Mouse (Mus musculus) myocyte (in vitro differentiated cells): ENCODE measurements around the gene Farp1.

Experiments used
- CEBPB ChIP-seq: IDR thresholded peaks from 2 replicates; pipeline ENCODE4 v1.6.1; 2011; ENCODE audit warnings: mild to moderate bottlenecking, moderate library complexity; ENCODE audit not compliant: poor library complexity, insufficient read depth, severe bottlenecking
- E2F4 ChIP-seq: IDR thresholded peaks from one replicate; pipeline ENCODE4 v1.6.1; 2011; ENCODE audit warnings: mild to moderate bottlenecking, control low read depth, moderate library complexity; ENCODE audit not compliant: insufficient read depth
- MAX ChIP-seq: IDR thresholded peaks from one replicate; pipeline ENCODE4 v1.6.1; 2011; ENCODE audit warnings: low read depth, mild to moderate bottlenecking, control low read depth
- MYOD1 ChIP-seq, 3 experiments: IDR thresholded peaks; one replicate each; pipeline ENCODE4 v1.6.1; 2011; ENCODE audit warnings: control low read depth in 2 of 3, low read depth in 2 of 3, mild to moderate bottlenecking in 2 of 3, moderate library complexity in 1 of 3; ENCODE audit not compliant: insufficient read length in 2 of 3, control insufficient read depth in 1 of 3
- MYOG ChIP-seq, 3 experiments: IDR thresholded peaks; one replicate each; pipeline ENCODE4 v1.6.1; 2011; ENCODE audit warnings: control low read depth in 2 of 3, low read depth in 2 of 3, mild to moderate bottlenecking in 2 of 3; ENCODE audit not compliant: insufficient read length in 2 of 3, control insufficient read depth in 1 of 3, insufficient read depth in 1 of 3
- POLR2A ChIP-seq: IDR thresholded peaks from one replicate; pipeline ENCODE4 v1.6.1; 2011; ENCODE audit warnings: low read depth, mild to moderate bottlenecking, control low read depth, moderate library complexity; ENCODE audit not compliant: insufficient read length
- POLR2AphosphoS2 ChIP-seq: IDR thresholded peaks from one replicate; pipeline ENCODE4 v1.6.1; 2011; ENCODE audit warnings: low read depth, control low read depth; ENCODE audit not compliant: insufficient read length
- REST ChIP-seq: IDR thresholded peaks from one replicate; pipeline ENCODE4 v1.6.1; 2011; ENCODE audit warnings: mild to moderate bottlenecking, control low read depth, moderate library complexity; ENCODE audit not compliant: insufficient read depth, insufficient read length
- SRF ChIP-seq: IDR thresholded peaks from one replicate; pipeline ENCODE4 v1.6.1; 2011; ENCODE audit warnings: low read depth; ENCODE audit not compliant: control insufficient read depth, insufficient read length
- TCF12 ChIP-seq: IDR thresholded peaks from one replicate; pipeline ENCODE4 v1.6.1; 2011; ENCODE audit warnings: mild to moderate bottlenecking, control low read depth; ENCODE audit not compliant: poor library complexity, insufficient read depth, severe bottlenecking
- TCF3 ChIP-seq: IDR thresholded peaks from one replicate; pipeline ENCODE4 v1.6.1; 2011; ENCODE audit warnings: low read depth, control low read depth; ENCODE audit not compliant: insufficient read length
- USF1 ChIP-seq: IDR thresholded peaks from one replicate; pipeline ENCODE4 v1.6.1; 2011; ENCODE audit warnings: low read depth, mild to moderate bottlenecking, control low read depth, moderate library complexity

GRCm38 (mm10) chr14:121046313-121046961, 11.4 kb downstream of the Farp1 start:
- TF ChIP-seq POLR2A: no peak
- TF ChIP-seq E2F4: no peak
- no peak for TF ChIP-seq MAX
- no peak for TF ChIP-seq CEBPB
- no peak for TF ChIP-seq POLR2AphosphoS2
- no peak for TF ChIP-seq TCF3
- no peak for TF ChIP-seq TCF12
- TF ChIP-seq USF1: no peak
- no peak for TF ChIP-seq REST
- no peak for TF ChIP-seq MYOD1 (IDR thresholded peaks at IDR 0.05; ENCODE audit: control insufficient read depth in 1 of 3, insufficient read length in 2 of 3, low read depth in 2 of 3)
- no peak for TF ChIP-seq MYOG (IDR thresholded peaks at IDR 0.05; ENCODE audit: control insufficient read depth in 1 of 3, insufficient read depth in 1 of 3, insufficient read length in 2 of 3, low read depth in 2 of 3)
- TF ChIP-seq SRF: no peak
